Mouse (Mus musculus) mature B cell (primary cell): ENCODE results near the gene Ech1.

ENCODE experiments used
- in situ Hi-C: fragments of 300-500 bp; cut with MboI; formaldehyde crosslinking; loops from 2 replicates; pipeline ENCODE4 v1.14.3; 2019

The Ech1 gene

DNA sequence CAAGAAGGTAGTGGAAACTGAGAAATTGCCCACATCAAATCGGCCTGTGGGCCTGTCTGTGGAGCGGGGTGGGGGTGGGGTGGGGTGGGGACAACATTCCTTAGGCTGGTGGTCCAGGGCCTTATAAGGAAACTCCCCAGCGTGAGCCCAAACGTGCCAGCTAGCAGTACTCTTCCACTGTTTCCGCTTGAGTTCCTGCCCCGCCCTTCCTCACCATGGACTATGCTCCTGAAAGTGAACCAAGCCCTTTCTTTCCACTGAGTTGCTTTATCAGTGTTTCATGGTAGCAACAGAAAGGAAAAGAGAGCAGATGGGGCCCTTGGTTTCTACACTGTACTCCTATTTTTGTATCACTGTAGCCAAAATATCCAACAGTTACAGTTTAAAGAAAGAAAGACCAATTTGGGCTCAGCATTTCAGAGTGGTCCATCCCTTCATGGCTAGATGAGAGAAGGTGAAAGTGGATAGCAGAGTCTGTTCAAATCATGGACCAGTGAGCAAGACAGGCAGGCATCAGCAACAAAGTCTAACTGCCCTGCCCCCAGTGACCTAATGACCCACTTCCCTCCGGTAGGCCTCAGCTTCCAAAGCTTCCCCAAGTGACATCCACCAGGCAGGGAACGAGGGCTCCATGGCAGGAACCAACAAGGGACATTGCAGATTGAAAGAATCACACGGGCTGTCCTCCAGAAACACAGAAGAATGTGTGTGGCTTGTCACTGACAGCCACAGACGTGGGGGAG lies 22.0 kb upstream of the Ech1 start:
- in situ Hi-C loops, result no loop called here

- in situ Hi-C loops, result no loop called here
These were observed 21.3 kb upstream of the Ech1 start for GRCm38 (mm10) chr7:28803756-28804155.

DNA sequence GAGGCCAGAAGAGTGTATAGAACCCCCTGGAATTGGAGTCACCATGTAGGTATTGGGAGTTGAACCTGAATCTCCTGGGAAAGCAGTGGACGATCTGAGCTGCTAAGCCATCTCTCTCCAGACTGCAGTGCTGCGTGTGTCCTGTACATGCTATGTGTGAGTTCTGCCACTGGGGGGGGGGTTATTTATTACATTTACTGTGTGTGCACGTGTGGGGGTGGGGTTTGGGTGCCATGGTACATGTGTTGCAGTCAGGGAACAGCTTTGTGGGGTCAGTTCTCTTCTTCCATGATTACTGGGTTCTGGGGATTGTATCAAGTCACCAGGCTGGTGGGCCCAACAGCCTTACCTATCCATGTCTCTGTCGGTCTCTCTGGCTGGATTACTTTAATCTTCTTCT lies 18.1 kb upstream of the Ech1 start:
- in situ Hi-C loops, result no loop called here

DNA sequence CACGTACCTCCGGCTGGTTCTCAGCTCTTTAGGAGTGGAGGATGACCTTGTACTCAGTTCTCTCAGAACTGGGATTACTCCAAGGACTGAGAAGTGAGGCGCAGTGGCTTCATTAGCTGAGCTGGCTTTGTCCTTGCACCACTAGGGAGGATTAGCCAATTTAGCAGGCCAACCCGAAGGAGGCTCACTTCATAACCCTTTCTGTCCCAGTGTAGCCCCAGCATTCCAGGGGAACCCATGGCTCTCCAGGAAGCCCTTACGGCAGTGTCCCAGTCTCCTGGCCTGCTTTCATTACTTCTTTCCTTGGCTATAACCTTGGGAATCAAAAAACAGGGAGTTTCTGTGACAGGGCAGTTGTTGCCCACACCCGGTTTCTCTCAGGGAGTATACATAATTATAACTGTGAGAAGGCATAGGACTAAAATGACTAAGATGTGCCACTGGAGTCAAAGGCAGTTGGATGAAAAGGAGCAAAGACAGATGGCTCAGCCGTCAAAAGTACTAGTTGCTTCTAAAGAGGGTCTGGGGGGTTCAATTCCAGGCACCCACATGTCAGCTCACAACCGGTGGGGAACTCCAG lies 17.3 kb upstream of the Ech1 start:
- in situ Hi-C loops, result no loop called here

DNA sequence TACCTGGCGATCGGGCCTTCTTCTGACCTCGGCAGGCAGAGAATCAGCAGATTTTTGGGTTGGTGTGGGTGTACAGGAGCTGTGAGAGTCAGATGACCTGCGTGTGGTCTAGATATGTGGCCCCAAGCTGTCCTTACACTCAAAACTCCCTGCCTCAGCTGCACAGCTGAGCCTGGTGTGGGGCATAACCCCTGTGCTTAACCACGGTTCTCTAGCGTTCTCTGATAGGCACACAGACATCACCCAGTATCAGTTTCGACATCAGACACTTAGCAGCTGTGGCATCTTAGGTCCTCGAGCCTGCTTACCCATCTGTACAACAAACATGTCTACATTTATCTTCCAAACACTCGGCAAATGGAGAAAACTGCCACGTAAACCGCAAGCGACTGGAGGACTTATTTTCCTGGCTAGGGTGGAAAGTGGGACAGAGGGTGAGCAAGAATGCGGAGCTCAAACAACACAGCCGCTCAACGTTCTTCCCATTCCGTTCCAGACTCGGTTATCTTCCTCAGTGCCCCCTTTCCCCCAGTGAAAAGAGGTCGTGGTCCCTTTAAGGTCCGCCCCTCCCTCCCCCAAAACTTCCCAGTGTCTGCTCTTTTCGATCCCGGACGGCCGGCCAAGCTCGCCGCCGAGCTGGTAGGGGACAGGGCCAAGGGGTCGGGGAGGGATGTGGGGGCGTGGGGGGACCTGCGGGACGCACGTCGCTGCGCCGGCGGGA lies 16.6 kb upstream of the Ech1 start, which contains the start of gene Hnrnpl:
TSS of gene Hnrnpl (plus strand) at position 321 of the 721 bp plus-strand sequence.
- in situ Hi-C loops, result no loop called here

DNA sequence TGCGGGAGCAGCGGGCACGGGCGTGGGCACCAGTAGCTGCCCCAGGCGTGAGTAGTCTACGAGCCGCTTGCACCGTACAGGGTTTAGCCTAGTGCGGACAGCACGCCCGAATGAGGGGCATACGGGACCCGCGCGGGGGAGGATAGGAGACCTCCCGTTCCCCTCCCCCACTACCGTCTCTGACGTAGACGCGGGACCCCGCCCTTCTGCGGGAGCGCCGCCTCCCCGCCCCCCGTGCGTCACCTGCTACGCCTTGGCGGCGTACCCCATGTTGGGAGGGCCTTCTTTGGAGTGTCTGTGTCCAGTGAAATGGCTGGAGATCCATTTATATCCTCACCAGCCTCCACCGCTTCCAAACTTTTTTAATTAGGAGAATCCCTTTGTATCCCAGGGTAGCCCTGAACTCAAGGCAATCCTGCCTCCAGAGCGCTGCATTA lies 16.0 kb upstream of the Ech1 start:
- in situ Hi-C loops, result no loop called here

DNA sequence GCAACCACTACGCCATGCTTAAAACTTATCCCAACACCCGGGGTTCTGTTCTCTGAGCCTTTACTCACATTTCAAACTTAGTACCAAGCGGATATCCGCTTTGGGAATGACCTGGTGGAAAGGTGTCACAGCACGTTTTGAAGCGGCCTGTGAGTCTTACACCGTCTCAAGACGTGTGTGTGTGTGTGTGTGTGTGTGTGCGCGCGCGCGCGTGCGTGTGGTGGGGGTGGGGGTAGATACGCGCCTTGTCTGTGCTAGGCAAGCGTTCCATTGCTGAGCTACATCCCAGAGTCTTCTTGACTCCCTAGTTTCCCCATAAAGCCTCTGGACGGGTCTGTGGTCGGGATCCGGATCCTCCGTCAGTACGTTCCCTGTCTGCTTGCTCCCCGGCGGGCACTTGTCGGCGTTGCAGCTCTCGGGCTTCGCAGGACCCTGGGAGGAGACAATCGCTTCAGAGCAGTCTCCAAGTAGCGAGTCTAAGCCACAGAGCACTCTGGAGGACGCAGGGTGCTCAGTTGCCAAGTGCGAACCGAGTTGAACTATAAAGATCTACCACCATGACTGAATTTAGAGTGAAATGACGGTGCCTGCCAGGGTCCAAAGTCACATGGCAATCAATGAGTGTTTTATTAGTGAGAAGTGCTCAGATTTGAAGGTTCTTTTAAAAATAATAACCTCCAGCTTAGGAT lies 15.5 kb upstream of the Ech1 start:
- in situ Hi-C loops, result no loop called here

DNA sequence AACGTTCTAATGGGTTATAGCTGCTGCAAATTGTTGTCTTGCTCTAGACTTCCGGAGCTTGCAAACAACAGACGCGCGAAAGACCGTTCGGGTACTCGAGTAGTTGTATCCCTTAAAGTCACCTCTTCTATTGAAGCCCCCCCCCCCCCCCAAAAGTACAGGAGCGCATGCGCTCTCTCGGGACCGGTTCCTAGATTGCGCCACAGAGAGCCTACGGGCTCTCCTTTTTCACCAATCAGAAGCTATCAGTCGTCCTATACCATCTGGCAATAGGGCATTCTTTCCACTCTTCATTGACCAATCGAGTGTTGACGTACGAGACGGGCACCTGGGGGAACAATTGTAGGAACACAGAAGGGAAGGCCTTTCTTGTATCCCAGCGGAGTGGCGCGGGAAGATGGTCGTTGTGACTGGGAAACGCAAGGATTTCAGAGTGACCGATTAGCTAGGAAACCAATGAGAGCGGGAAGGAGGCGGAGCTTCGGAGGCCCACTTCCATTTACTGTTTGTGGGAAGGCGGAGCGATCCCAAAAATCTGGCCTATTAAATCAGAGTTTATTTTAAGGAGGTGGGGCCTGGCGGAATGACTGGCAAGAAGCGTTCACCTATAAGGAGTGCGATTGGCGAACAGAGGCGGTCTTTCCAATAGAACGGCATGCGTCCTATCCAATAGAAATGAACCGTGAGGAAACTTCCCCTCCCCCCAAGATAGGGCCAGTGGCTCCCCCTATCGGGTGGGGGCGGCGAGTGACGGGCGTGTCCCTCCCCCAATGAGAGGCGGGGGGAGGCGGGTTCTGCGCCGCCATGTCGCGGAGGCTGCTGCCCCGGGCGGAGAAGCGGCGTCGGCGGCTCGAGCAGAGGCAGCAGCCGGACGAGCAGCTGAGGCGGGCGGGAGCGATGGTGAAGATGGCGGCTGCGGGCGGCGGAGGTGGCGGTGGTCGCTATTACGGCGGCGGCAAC lies 14.6 kb upstream of the Ech1 start:
- in situ Hi-C loops, result no loop called here

GRCm38 (mm10) chr7:28811228-28811627 lies 13.8 kb upstream of the Ech1 start:
- in situ Hi-C loops, result no loop called here

GRCm38 (mm10) chr7:28811640-28812275 lies 13.3 kb upstream of the Ech1 start:
- in situ Hi-C loops, result no loop called here

- in situ Hi-C loops, result no loop called here
These were observed 12.6 kb upstream of the Ech1 start for GRCm38 (mm10) chr7:28812436-28812835.

GRCm38 (mm10) chr7:28812949-28813348 lies 12.1 kb upstream of the Ech1 start:
- in situ Hi-C loops, result no loop called here

DNA sequence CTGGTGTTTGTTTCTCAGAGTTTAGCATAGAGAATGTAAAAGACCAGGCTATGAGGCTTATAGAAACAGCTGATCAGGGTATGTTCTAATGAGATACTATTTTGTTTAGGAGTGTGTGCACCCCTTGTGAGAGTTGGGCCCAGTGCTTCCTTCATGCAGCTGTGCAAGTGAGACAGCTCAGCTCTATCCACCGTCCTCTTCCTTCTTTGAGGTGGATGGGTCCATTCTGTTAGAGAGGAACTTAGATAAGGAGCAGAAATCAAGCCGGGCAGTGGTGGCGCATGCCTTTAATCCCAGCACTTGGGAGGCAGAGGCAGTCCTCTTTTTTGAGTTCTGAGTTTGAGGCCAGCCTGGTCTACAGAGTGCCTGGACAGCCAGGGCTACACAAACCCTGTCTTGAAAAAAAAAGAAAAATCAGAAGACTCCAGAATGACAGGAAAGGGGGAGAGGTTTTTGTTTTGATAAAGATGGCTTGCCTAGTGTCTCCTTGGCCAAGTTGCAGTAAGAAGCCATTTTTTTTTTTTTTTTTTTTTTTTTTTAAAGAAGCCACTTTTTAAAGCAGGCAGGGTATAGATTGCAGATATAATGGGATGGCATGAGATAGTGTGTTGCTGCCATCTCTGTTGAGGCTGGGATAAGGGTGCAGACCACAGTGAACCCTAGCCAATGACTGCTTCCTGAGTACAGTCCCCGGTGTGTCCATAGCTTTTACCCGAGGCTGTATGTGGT lies 10.5 kb upstream of the Ech1 start:
- in situ Hi-C loops, result no loop called here

DNA sequence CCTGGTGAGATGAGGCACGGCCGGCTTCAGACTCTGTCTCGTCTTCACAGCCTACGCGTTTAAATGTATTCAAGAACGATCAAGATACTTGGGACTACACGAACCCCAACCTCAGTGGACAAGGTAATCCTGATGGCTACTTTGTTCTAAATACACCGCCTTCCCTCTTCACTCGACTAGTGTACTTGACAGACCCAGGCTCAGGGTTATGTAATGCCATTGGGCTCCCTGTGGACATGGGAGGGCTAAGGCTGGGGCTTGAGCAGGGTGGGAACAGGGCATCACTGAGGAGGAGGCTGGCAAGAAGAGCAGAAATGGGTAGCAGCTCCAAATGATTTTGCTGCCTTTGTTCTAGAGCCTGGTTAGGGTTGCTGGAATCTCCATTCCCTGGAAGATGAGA lies 9.8 kb upstream of the Ech1 start:
- in situ Hi-C loops, result no loop called here

GRCm38 (mm10) chr7:28816201-28816600 lies 8.8 kb upstream of the Ech1 start:
- in situ Hi-C loops, result no loop called here

DNA sequence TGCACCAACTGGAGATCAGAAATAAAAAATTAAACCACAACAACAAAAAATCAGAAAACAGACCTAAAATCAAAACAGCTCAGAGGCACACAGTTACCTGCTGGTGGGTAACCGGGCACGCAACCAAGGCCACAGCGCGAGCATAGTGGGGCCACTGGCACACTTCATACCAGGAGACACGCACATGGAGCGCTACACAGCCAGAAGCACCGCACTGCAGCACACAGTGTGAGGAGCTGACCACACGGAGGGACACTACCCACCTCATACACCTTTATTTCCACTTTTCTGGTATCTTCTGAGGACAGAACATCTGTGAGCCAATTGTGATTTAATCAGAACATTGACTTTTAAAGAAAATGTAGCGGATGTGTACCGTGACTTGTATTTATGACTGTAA lies 8.1 kb upstream of the Ech1 start:
- in situ Hi-C loops, result no loop called here

GRCm38 (mm10) chr7:28817524-28817923 lies 7.5 kb upstream of the Ech1 start:
- in situ Hi-C loops, result no loop called here

DNA sequence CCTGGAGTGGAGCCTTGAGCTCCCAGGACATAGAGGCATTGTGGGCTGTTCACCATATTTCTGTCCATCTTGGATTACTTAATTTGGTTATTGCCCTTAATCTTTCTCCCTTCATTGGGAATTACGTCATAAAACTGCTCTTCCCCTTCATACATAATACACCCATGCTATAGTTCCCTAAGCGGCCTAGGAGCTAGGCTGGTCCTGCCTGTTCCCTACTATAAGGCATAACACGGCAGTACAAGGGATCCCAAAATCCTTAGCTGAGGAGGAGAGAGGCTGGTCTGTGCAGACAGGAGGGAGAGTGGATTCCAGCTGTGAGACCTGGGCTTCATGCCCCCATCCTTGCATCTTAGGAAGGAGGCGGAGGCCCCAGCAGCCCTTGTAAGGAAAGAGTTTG lies 7.1 kb upstream of the Ech1 start:
- in situ Hi-C loops, result no loop called here

- in situ Hi-C loops, result no loop called here
These were observed 6.6 kb upstream of the Ech1 start for GRCm38 (mm10) chr7:28818436-28818835.

DNA sequence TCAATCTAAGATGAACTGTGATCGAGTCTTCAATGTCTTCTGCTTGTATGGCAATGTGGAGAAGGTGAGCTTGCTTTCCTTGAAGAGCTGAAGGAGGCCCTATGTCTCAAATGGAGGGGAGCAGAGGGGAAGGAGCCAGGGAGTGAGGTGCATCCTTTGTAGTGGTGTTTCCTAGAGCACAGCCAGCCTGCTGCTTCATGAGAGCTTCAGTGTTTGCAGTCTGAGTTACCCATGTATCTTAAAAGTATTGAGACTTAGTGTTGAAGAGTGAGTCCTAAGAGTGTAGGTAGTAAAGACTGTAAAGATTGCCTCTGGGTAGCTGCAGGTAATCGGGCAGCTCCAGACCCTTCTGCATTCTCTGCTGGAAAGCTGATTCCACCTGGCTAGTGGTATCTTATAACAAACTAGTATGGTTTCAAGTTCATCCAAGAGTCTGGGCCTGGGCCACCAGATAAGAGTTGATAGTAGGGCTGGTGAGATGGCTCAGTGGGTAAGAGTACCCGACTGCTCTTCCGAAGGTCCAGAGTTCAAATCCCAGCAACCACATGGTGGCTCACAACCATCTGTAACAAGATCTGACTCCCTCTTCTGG lies 6.1 kb upstream of the Ech1 start:
- in situ Hi-C loops, result no loop called here
